Mouse (Mus musculus) hindbrain, embryonic 13.5 days (tissue): ENCODE data around the gene Rnd1. TPM values are rescaled to one million over a fixed set of nuclear protein-coding genes. Genes with fewer than 3 reads are reported as not detected.

ENCODE experiments used
- ATAC-seq: fragments of 200-750 bp; cut with Nextera tagmentation; 2 replicates; pipeline ENCODE4 v1.8.0; 2017; ENCODE audit warnings: moderate TSS enrichment; ENCODE audit not compliant: low FRiP score
- H3K27ac ChIP-seq: fragments of 300-500 bp; sonication (generic); 2 replicates; pipeline ENCODE4 v1.5.1; 2015; ENCODE audit warnings: inconsistent platforms, mild to moderate bottlenecking, moderate library complexity
- H3K27me3 ChIP-seq: fragments of 300-500 bp; sonication (generic); 2 replicates; pipeline ENCODE4 v1.6.1; 2015; ENCODE audit warnings: mild to moderate bottlenecking, inconsistent platforms
- H3K36me3 ChIP-seq: fragments of 300-500 bp; sonication (generic); 2 replicates; pipeline ENCODE4 v1.6.1; 2015; ENCODE audit warnings: mild to moderate bottlenecking, inconsistent platforms
- H3K4me1 ChIP-seq: fragments of 300-500 bp; sonication (generic); replicated peaks from 2 replicates; pipeline ENCODE4 v1.6.1; 2015; ENCODE audit warnings: inconsistent platforms
- H3K4me2 ChIP-seq: fragments of 300-500 bp; sonication (generic); 2 replicates; pipeline ENCODE4 v1.6.1; 2015; ENCODE audit warnings: inconsistent platforms, mild to moderate bottlenecking, moderate library complexity
- H3K4me3 ChIP-seq: fragments of 300-500 bp; sonication (generic); 2 replicates; pipeline ENCODE4 v1.5.1; 2015; ENCODE audit warnings: mild to moderate bottlenecking, inconsistent platforms
- H3K9ac ChIP-seq: fragments of 300-500 bp; sonication (generic); 2 replicates; pipeline ENCODE4 v1.6.1; 2015; ENCODE audit warnings: mild to moderate bottlenecking, inconsistent platforms
- H3K9me3 ChIP-seq: fragments of 300-500 bp; sonication (generic); 2 replicates; pipeline ENCODE4 v1.6.1; 2016; ENCODE audit warnings: inconsistent platforms
- WGBS: fragments of 180-500 bp; shearing (Covaris S2); methylation state at CpG from one replicate; pipeline ENCODE4 v1.1.7; 2015; 5-methylcytosine and 5-hydroxymethylcytosine counted together
- polyA plus RNA-seq: library from polyadenylated mRNA; unstranded; fragments of >200 nt; fragmentation: Nextera tagmentation; extraction: Ambion mirVana; gene quantifications from 2 replicates; pipeline ENCODE4 v1.2.1, GENCODE M21; 2015

The Rnd1 gene
- polyA plus RNA-seq, 1 experiment from 2014 or later: 7.4 TPM

GRCm38 (mm10) chr15:98651431-98651830 lies 25.8 kb downstream of the Rnd1 start:
- H3K9ac ChIP-seq: no peak overlapping the region
- H3K9me3 ChIP-seq: no peaks in the 10 kb centered on the region
- peaks cover 99% of the 10 kb centered on the region for H3K36me3 ChIP-seq
- H3K4me2 ChIP-seq: no peak overlapping the region
- no peak overlapping the region for H3K4me3 ChIP-seq
- H3K27me3 ChIP-seq: no peaks in the 10 kb centered on the region
- ATAC-seq: no peak
- H3K27ac ChIP-seq: no peak overlapping the region
- no peaks in the 10 kb centered on the region for H3K4me1 ChIP-seq
- WGBS: 90% methylated on average over 15 of the region's 15 CpGs

- Histone ChIP-seq H3K4me1 (no peaks in the 10 kb centered on the region), H3K27ac (no peak overlapping the region), H3K4me2 (no peak overlapping the region), H3K27me3 (no peaks in the 10 kb centered on the region), H3K36me3 (peaks cover 99% of the 10 kb centered on the region), H3K9me3 (no peaks in the 10 kb centered on the region), H3K4me3 (no peak overlapping the region), H3K9ac (no peak overlapping the region)
- WGBS: 98% methylated on average over 3 of the region's 3 CpGs
- no peak for ATAC-seq
Measured at GRCm38 (mm10) chr15:98648071-98648470, 29.2 kb downstream of the Rnd1 start.

GRCm38 (mm10) chr15:98647308-98647707 lies 30.0 kb downstream of the Rnd1 start:
- Histone ChIP-seq H3K4me3 (no peak overlapping the region), H3K9me3 (no peaks in the 10 kb centered on the region), H3K4me1 (no peaks in the 10 kb centered on the region), H3K4me2 (no peak overlapping the region), H3K36me3 (peaks cover 99% of the 10 kb centered on the region), H3K27ac (no peak overlapping the region), H3K9ac (no peak overlapping the region), H3K27me3 (no peaks in the 10 kb centered on the region)
- 87% methylated on average over 10 of the region's 10 CpGs for WGBS
- ATAC-seq: no peak

GRCm38 (mm10) chr15:98646737-98647136 lies 30.5 kb downstream of the Rnd1 start:
- Histone ChIP-seq H3K4me1 (no peaks in the 10 kb centered on the region), H3K27me3 (no peaks in the 10 kb centered on the region), H3K9ac (no peak overlapping the region), H3K4me3 (no peak overlapping the region), H3K36me3 (peaks cover 99% of the 10 kb centered on the region), H3K27ac (no peak overlapping the region), H3K4me2 (no peak overlapping the region), H3K9me3 (no peaks in the 10 kb centered on the region)
- ATAC-seq: no peak
- WGBS: 85% methylated on average over 8 of the region's 8 CpGs

GRCm38 (mm10) chr15:98645057-98646026 lies 31.9 kb downstream of the Rnd1 start:
- H3K4me3 ChIP-seq: no peak overlapping the region
- H3K9me3 ChIP-seq: no peaks in the 10 kb centered on the region
- 89% methylated on average over 24 of the region's 24 CpGs for WGBS
- H3K27me3 ChIP-seq: no peaks in the 10 kb centered on the region
- H3K4me2 ChIP-seq: no peak overlapping the region
- no peaks in the 10 kb centered on the region for H3K4me1 ChIP-seq
- H3K9ac ChIP-seq: no peak overlapping the region
- no peak for ATAC-seq
- no peak overlapping the region for H3K27ac ChIP-seq
- peaks cover 99% of the 10 kb centered on the region for H3K36me3 ChIP-seq

- Histone ChIP-seq H3K4me2 (no peak overlapping the region), H3K4me3 (no peak overlapping the region), H3K36me3 (peaks cover 99% of the 10 kb centered on the region), H3K27me3 (no peaks in the 10 kb centered on the region), H3K9me3 (no peaks in the 10 kb centered on the region), H3K4me1 (no peaks in the 10 kb centered on the region), H3K9ac (no peak overlapping the region), H3K27ac (no peak overlapping the region)
- ATAC-seq: no peak
- WGBS: 85% methylated on average over 12 of the region's 12 CpGs
Measured at GRCm38 (mm10) chr15:98644406-98644805, 32.9 kb downstream of the Rnd1 start.

- Histone ChIP-seq H3K9me3 (no peaks in the 10 kb centered on the region), H3K27me3 (no peaks in the 10 kb centered on the region), H3K9ac (no peak overlapping the region), H3K4me2 (no peak overlapping the region), H3K4me3 (no peak overlapping the region), H3K36me3 (peaks cover 60% of the 10 kb centered on the region), H3K4me1 (peaks cover 28% of the 10 kb centered on the region), H3K27ac (no peak overlapping the region)
- 44% methylated on average over 8 of the region's 8 CpGs for WGBS
- no peak for ATAC-seq
Measured at GRCm38 (mm10) chr15:98640157-98640556, 37.1 kb downstream of the Rnd1 start.

GRCm38 (mm10) chr15:98637155-98637554 lies 40.1 kb downstream of the Rnd1 start:
- peak overlapping the region; percentile 76 for H3K4me3 ChIP-seq
- 28% methylated on average over 3 of the region's 3 CpGs for WGBS

GRCm38 (mm10) chr15:98636517-98636916 lies 40.7 kb downstream of the Rnd1 start:
- H3K4me2 ChIP-seq: peak overlapping the region; percentile 86
- no peak for ATAC-seq
- peak overlapping the region; percentile 99 for H3K27ac ChIP-seq
- H3K27me3 ChIP-seq: 0 out of 2 replicates have a peak, but pooled peaks cover 5% of the 10 kb centered on the region
- H3K9ac ChIP-seq: peak overlapping the region; percentile 95
- H3K4me1 ChIP-seq: peaks cover 57% of the 10 kb centered on the region
- H3K4me3 ChIP-seq: peak overlapping the region; percentile 76
- peaks cover 24% of the 10 kb centered on the region for H3K36me3 ChIP-seq
- 28% methylated on average over 5 of the region's 5 CpGs for WGBS
- H3K9me3 ChIP-seq: no peaks in the 10 kb centered on the region

More at GRCm38 (mm10) chr15:98637155-98637554, 40.1 kb downstream of the Rnd1 start:
- 0 out of 2 replicates have a peak, but pooled peaks cover 5% of the 10 kb centered on the region for H3K27me3 ChIP-seq
- H3K27ac ChIP-seq: no peak overlapping the region
- no peaks in the 10 kb centered on the region for H3K9me3 ChIP-seq
- peak overlapping the region; percentile 95 for H3K9ac ChIP-seq
- ATAC-seq: no peak
- peaks cover 51% of the 10 kb centered on the region for H3K4me1 ChIP-seq
- peak overlapping the region; percentile 86 for H3K4me2 ChIP-seq
- H3K36me3 ChIP-seq: peaks cover 31% of the 10 kb centered on the region

- H3K4me2 ChIP-seq: peak overlapping the region; percentile 86
- under 1% methylated on average over 21 of the region's 21 CpGs for WGBS
- peaks cover 15% of the 10 kb centered on the region; the same call in 1 of the 2 replicates for H3K27me3 ChIP-seq
- peak overlapping the region; percentile 99 for H3K27ac ChIP-seq
- H3K4me3 ChIP-seq: peak overlapping the region; percentile 76
- H3K9ac ChIP-seq: peak overlapping the region; percentile 95
- H3K36me3 ChIP-seq: peaks cover 13% of the 10 kb centered on the region
- H3K4me1 ChIP-seq: peaks cover 69% of the 10 kb centered on the region
- H3K9me3 ChIP-seq: no peaks in the 10 kb centered on the region
- no peak for ATAC-seq
Measured at GRCm38 (mm10) chr15:98635291-98635841, 41.9 kb downstream of the Rnd1 start.

- Histone ChIP-seq H3K36me3 (peaks cover 5% of the 10 kb centered on the region), H3K27me3 (peaks cover 22% of the 10 kb centered on the region; the same call in 1 of the 2 replicates), H3K4me2 (peak overlapping the region; percentile 86), H3K4me1 (peaks cover 71% of the 10 kb centered on the region), H3K9ac (peak overlapping the region; percentile 95), H3K9me3 (no peaks in the 10 kb centered on the region), H3K27ac (peak overlapping the region; percentile 99), H3K4me3 (peak overlapping the region; percentile 76)
- ATAC-seq: peak; percentile 68
- under 1% methylated on average over 48 of the region's 65 CpGs for WGBS
Measured at GRCm38 (mm10) chr15:98634541-98635081, 42.6 kb downstream of the Rnd1 start.

- Histone ChIP-seq H3K36me3 (no peaks in the 10 kb centered on the region), H3K4me3 (peak overlapping the region; percentile 76), H3K27ac (peak overlapping the region; percentile 99), H3K9me3 (no peaks in the 10 kb centered on the region), H3K9ac (peak overlapping the region; percentile 95), H3K4me1 (peaks cover 76% of the 10 kb centered on the region), H3K4me2 (peak overlapping the region; percentile 86), H3K27me3 (peaks cover 25% of the 10 kb centered on the region; the same call in 1 of the 2 replicates)
- WGBS: under 1% methylated on average over 23 of the region's 25 CpGs
- ATAC-seq: peak; percentile 1; the same call in 1 of the 2 replicates
Measured at GRCm38 (mm10) chr15:98633822-98634470, 43.3 kb downstream of the Rnd1 start.
